Mouse (Mus musculus) limb, embryonic 14.5 days (tissue): ENCODE results near the gene A030014E15Rik. TPM values are rescaled to one million over a fixed set of nuclear protein-coding genes. Genes with fewer than 3 reads are reported as not detected.

Source experiments
- ATAC-seq: fragments of 200-750 bp; cut with Nextera tagmentation; 2 replicates; pipeline ENCODE4 v1.8.0; 2017; ENCODE audit warnings: low read depth, moderate number of reproducible peaks, moderate TSS enrichment; ENCODE audit not compliant: low FRiP score
- DNase-seq: peaks from one replicate; pipeline ENCODE4 v3.0.0-alpha.2; 2015; ENCODE audit warnings: low spot score
- H3K27ac ChIP-seq: fragments of 300-500 bp; sonication (generic); replicated peaks from 2 replicates; pipeline ENCODE4 v1.5.1; 2014; ENCODE audit warnings: low read depth, mild to moderate bottlenecking, low read length, moderate library complexity, mixed read lengths
- H3K27me3 ChIP-seq: fragments of 300-500 bp; sonication (generic); 2 replicates; pipeline ENCODE4 v1.6.1; 2014; ENCODE audit warnings: low read length, mixed read lengths; ENCODE audit not compliant: control insufficient read depth, insufficient read depth
- H3K36me3 ChIP-seq: fragments of 300-500 bp; sonication (generic); 2 replicates; pipeline ENCODE4 v1.6.1; 2014; ENCODE audit warnings: mild to moderate bottlenecking, low read length, moderate library complexity, mixed read lengths; ENCODE audit not compliant: control insufficient read depth, insufficient read depth
- H3K4me1 ChIP-seq: fragments of 300-500 bp; sonication (generic); 2 replicates; pipeline ENCODE4 v1.6.1; 2014; ENCODE audit warnings: antibody characterized with exemption, low read length, mixed read lengths; ENCODE audit not compliant: control insufficient read depth, insufficient read depth
- H3K4me2 ChIP-seq: fragments of 300-500 bp; sonication (generic); replicated peaks from 2 replicates; pipeline ENCODE4 v1.6.1; 2014; ENCODE audit warnings: low read depth, mild to moderate bottlenecking, low read length, moderate library complexity; ENCODE audit not compliant: severe bottlenecking
- H3K4me3 ChIP-seq: fragments of 300-500 bp; sonication (generic); replicated peaks from 2 replicates; pipeline ENCODE4 v1.5.1; 2014; ENCODE audit warnings: low read length
- H3K9ac ChIP-seq: fragments of 300-500 bp; sonication (generic); 2 replicates; pipeline ENCODE4 v1.6.1; 2014; ENCODE audit warnings: mild to moderate bottlenecking, low read depth, low read length, moderate library complexity; ENCODE audit not compliant: severe bottlenecking
- H3K9me3 ChIP-seq: fragments of 300-500 bp; sonication (generic); 2 replicates; pipeline ENCODE4 v1.6.1; 2016; ENCODE audit warnings: low read length; ENCODE audit not compliant: control insufficient read depth
- POLR2A ChIP-seq: fragments of 200-500 bp; IDR thresholded peaks from 2 replicates; pipeline ENCODE4 v1.8.0; 2012; ENCODE audit warnings: inconsistent platforms, mild to moderate bottlenecking, moderate library complexity, borderline replicate concordance; ENCODE audit not compliant: insufficient read depth, insufficient read length; ENCODE audit errors: extremely low read depth
- WGBS: fragments of 180-500 bp; shearing (Covaris S2); extraction: QIAGEN DNeasy Blood & Tissue Kit; methylation state at CpG from one replicate; pipeline ENCODE4 v1.1.7; 2014; 5-methylcytosine and 5-hydroxymethylcytosine counted together
- polyA plus RNA-seq, 2 experiments: library from polyadenylated mRNA; depleted of rRNA in 1 of 2; stranded (reverse) in 1 of 2; unstranded in 1 of 2; fragments of >200 nt; fragmentation: Nextera tagmentation in 1 of 2; extraction: Ambion mirVana in 1 of 2; gene quantifications; 2 replicates each; pipeline versions ENCODE4 v1.2.1 to v1.2.3; 2012 to 2014

A030014E15Rik gene
- polyA plus RNA-seq (2012; rRNA removed): not detected in 2 replicates
- polyA plus RNA-seq (2014; fragmentation: Nextera tagmentation; extraction: Ambion mirVana): not detected in 2 replicates

- H3K27ac ChIP-seq: no peak within 1 kb of the TSS
- H3K9ac ChIP-seq: no peak within 1 kb of the TSS
- 85% methylated on average over 6 of the region's 6 CpGs for WGBS
- DNase-seq (no peak), ATAC-seq (no peak)
- no peaks in the 10 kb centered on the region for H3K9me3 ChIP-seq
- H3K36me3 ChIP-seq: no peaks in the 10 kb centered on the region
- H3K4me3 ChIP-seq: no peak within 1 kb of the TSS
- TF ChIP-seq POLR2A: no peak
- H3K4me1 ChIP-seq: no peaks in the 10 kb centered on the region
- no peak within 1 kb of the TSS for H3K4me2 ChIP-seq
- no peaks in the 10 kb centered on the region for H3K27me3 ChIP-seq
These were observed at the start of gene A030014E15Rik for GRCm38 (mm10) chr1:82924650-82925049. Gene A030014E15Rik, plus strand, starts transcription at chr1:82924917.

DNA sequence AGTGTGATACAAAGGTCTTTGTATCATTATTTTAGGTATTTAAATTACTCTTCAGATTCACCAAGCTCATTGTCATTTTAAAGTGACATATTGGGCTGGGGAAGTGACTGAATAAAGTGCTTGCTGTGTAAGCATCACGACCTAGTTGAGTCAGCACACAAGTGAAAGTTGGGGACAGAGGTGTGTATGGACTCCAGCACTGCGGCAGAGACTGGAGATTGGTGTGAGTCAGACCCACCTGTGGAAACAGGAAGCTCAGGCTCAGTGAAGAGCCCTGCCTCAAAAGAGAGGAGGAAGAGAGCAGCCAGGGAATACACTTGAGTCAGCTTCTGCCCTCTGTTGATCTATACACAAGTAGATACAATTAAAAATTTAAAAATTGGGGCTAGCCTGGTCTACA, 45.5 kb upstream of the A030014E15Rik start:
- Histone ChIP-seq H3K4me1 (no peaks in the 10 kb centered on the region), H3K27me3 (no peaks in the 10 kb centered on the region), H3K4me3 (no peak overlapping the region), H3K36me3 (peaks cover 47% of the 10 kb centered on the region), H3K4me2 (no peak overlapping the region), H3K9ac (no peak overlapping the region), H3K27ac (no peak overlapping the region), H3K9me3 (no peaks in the 10 kb centered on the region)
- WGBS: 83% methylated on average over 2 of the region's 2 CpGs
- no peak for ATAC-seq
- DNase-seq: no peak
- TF ChIP-seq POLR2A: no peak

- no peaks in the 10 kb centered on the region for H3K27me3 ChIP-seq
- WGBS: 87% methylated on average over 8 of the region's 8 CpGs
- no peak overlapping the region for H3K4me2 ChIP-seq
- no peak for DNase-seq
- no peak overlapping the region for H3K9ac ChIP-seq
- no peak for ATAC-seq
- no peak overlapping the region for H3K4me3 ChIP-seq
- H3K4me1 ChIP-seq: no peaks in the 10 kb centered on the region
- no peaks in the 10 kb centered on the region for H3K9me3 ChIP-seq
- TF ChIP-seq POLR2A: no peak
- H3K36me3 ChIP-seq: peaks cover 50% of the 10 kb centered on the region
- no peak overlapping the region for H3K27ac ChIP-seq
These were observed 44.5 kb upstream of the A030014E15Rik start for GRCm38 (mm10) chr1:82880196-82880595.

- TF ChIP-seq POLR2A: no peak
- no peak overlapping the region for H3K27ac ChIP-seq
- no peak for DNase-seq
- ATAC-seq: no peak
- no peaks in the 10 kb centered on the region for H3K9me3 ChIP-seq
- no peak overlapping the region for H3K9ac ChIP-seq
- no peaks in the 10 kb centered on the region for H3K27me3 ChIP-seq
- H3K4me2 ChIP-seq: no peak overlapping the region
- peaks cover 46% of the 10 kb centered on the region for H3K36me3 ChIP-seq
- WGBS: 92% methylated on average over 7 of the region's 7 CpGs
- H3K4me1 ChIP-seq: no peaks in the 10 kb centered on the region
- no peak overlapping the region for H3K4me3 ChIP-seq
These were observed 31.4 kb upstream of the A030014E15Rik start for GRCm38 (mm10) chr1:82893269-82893668.

- Histone ChIP-seq H3K4me3 (no peak overlapping the region), H3K36me3 (peaks cover 37% of the 10 kb centered on the region), H3K9ac (no peak overlapping the region), H3K4me2 (no peak overlapping the region), H3K27me3 (no peaks in the 10 kb centered on the region), H3K9me3 (no peaks in the 10 kb centered on the region), H3K27ac (no peak overlapping the region), H3K4me1 (no peaks in the 10 kb centered on the region)
- no peak for DNase-seq
- WGBS: 85% methylated on average over 1 of the region's 1 CpGs
- no peak for ATAC-seq
- TF ChIP-seq POLR2A: no peak
These were observed 24.1 kb upstream of the A030014E15Rik start for GRCm38 (mm10) chr1:82900567-82900966.

DNA sequence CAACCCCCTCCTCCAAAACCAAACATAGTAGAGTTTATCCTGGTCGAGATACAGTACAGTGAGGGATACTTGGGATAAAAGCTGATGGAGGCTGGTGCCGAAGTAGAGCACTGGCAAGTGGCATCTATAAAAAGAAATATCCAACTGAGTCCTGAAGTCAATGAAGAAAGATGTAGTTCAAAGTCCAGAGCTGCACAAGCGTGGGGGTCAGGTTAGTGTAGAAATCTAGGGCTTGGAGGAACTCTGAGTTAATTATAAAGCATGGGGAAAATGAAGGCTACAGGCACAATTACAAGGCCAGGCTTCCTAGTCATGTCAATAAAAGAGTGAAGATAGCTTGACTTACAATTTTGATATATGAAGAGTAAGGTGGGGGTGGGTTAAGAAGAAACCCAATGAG, 23.5 kb upstream of the A030014E15Rik start:
- Histone ChIP-seq H3K36me3 (peaks cover 37% of the 10 kb centered on the region), H3K4me2 (no peak overlapping the region), H3K27ac (no peak overlapping the region), H3K27me3 (no peaks in the 10 kb centered on the region), H3K9me3 (no peaks in the 10 kb centered on the region), H3K4me1 (no peaks in the 10 kb centered on the region), H3K9ac (no peak overlapping the region), H3K4me3 (no peak overlapping the region)
- ATAC-seq (no peak), DNase-seq (no peak)
- WGBS: 89% methylated on average over 3 of the region's 3 CpGs
- no peak for TF ChIP-seq POLR2A
